Mouse (Mus musculus) spleen, postnatal 36 days (tissue): ENCODE data around the gene Tbc1d1.

Experiments used
- DNase-seq, 2 experiments: peaks; one replicate each; pipeline ENCODE4 v3.0.0; 2022; ENCODE audit warnings: low spot score in 2 of 2, mixed read lengths in 1 of 2

Gene Tbc1d1

DNA sequence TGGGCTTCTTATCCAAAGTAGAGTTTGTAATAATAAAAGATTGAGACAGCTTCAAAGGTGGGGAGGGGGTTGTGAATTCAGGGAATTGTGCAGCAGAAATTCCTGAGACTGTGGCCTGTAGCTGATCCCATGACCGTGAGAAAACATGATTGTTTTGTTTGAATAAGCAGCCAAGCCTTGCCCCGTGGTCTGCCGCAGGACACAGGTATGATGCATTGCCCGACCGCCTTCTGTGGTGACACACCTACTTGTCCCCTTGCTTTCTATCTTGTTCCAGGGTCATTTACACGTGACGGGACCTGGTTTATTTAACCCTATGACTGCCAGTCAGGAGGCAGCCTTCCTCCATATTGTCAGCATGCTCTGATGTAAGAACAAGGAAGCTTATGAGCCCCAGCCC, 123.6 kb downstream of the Tbc1d1 start:
- no peak for DNase-seq

DNA sequence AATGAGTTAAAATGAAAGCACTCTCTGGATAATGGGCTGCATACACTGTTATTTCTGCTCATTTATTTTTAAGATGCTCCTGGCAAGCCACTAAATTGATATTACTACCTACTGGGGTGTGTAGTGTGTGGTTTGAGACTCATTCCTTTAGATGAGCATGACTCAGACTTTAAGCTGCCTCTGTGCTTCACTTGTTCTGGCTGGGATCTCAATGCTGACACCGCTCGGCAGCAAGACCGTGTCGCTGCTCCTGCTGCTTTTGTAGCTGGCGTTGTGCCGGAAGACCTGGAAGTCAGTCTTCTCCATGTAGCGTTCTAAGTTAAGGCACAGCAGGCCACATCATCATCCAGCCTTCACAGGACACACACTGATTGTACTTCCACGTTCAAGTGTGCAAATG, 124.1 kb downstream of the Tbc1d1 start:
- no peak for DNase-seq

DNA sequence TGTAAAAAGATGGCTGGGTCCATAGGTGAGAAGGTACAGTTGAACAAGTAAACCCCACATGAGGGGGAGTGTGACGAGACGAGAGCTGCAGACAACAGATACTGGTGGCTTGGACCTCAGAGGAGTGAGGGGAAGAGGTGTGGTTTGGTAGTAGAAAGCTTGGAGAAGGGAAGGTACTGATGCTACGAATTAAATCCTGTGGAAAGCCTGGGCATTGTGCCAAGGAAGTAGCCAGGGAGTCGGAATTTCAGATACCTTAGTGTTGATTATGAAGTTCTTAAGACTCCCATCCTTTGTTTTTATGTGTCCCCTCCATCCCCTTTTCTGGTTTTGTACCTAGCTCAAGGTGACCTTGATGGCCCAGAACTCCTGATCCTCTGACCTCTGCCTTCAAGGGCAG, 124.5 kb downstream of the Tbc1d1 start:
- DNase-seq = no peak

DNA sequence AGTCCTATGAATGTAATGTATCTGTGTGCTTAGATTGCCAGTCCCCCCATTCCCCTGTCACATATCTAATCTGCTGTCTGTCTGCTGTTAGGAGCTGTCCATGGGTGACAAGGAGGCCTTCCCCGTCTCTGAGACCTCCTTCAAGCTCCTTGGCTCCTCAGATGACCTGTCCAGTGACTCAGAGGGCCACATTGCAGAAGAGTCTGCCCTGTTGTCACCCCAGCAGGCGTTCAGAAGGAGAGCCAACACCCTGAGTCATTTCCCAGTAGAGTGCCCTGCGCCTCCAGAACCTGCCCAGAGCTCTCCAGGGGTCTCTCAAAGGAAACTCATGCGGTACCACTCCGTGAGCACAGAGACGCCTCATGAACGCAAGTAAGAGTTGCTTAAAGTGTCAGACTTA, 125.6 kb downstream of the Tbc1d1 start:
- DNase-seq = no peak

DNA sequence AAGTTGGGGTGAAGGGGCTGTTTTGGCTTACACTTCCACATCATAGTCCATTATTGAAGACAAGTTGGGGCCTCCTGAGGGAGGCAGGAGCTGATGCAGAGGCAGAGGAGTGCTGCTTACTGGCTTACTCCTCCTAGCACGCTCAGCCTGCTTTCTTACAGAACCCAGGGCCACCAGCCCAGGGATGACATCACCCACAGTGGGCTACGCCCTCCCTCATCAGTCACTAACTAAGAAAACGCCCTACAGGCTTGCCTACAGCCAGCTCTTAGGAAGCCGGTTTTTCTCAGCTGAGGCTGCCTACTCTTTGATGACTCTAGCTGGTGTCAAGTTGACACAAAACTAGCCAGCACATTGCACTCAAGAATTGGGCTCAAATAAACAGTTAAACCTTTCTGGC, 126.5 kb downstream of the Tbc1d1 start:
- DNase-seq = no peak

DNA sequence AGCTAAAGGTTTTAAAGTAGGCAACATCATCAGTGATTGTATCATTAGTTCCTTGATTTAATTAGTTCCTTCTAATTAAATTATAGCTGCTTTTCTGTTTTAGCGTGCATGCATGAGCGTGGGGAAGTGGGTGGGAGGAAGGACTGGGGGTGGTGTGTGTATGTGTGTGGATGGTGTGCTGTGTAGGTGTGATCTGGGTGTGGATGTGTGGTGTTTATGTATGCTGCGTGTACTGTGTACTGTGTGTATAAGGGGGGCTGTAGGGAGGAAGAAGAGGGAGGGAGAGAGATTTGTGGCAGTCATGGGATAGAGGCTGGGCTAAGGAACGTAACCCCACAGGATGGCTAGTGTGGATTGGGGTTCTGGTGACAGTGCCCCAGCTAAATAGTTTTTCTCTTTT, 129.2 kb downstream of the Tbc1d1 start:
- no peak for DNase-seq

DNA sequence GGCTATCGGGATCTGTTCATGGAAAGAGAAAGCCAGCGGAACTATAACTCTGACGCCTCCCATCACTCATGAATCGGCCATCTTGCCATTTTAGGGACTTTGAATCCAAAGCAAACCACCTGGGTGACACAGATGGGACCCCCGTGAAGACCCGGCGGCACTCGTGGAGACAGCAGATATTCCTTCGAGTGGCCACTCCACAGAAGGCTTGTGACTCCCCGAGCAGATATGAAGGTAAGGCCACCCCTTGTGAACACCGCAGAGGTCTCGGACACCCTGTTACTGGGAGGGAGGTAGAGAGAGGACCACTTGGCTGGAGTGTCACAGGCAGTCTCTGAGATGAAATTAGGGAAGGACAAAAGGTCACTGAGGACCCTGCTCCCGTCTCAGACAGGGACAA, 129.7 kb downstream of the Tbc1d1 start:
- DNase-seq = no peak

DNA sequence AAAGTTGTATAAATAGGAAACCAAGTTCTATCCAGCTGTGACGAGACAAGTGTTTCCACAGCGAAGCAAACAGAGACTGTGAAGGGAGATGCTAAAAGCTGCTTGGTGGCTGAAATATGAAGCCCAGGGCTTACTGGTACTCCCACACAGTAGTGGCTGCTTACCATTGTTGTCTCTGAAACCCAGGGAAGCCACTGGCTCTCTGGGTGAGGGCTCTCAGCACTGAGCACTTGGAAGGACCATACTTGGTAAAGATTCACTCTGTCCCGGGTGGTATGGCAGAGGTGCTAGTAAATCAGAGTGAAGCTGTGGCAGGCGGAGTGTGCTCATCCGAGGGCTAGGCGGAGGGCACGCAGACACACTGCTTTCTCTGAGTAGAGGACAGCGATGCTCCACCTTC, 131.2 kb downstream of the Tbc1d1 start:
- no peak for DNase-seq

DNA sequence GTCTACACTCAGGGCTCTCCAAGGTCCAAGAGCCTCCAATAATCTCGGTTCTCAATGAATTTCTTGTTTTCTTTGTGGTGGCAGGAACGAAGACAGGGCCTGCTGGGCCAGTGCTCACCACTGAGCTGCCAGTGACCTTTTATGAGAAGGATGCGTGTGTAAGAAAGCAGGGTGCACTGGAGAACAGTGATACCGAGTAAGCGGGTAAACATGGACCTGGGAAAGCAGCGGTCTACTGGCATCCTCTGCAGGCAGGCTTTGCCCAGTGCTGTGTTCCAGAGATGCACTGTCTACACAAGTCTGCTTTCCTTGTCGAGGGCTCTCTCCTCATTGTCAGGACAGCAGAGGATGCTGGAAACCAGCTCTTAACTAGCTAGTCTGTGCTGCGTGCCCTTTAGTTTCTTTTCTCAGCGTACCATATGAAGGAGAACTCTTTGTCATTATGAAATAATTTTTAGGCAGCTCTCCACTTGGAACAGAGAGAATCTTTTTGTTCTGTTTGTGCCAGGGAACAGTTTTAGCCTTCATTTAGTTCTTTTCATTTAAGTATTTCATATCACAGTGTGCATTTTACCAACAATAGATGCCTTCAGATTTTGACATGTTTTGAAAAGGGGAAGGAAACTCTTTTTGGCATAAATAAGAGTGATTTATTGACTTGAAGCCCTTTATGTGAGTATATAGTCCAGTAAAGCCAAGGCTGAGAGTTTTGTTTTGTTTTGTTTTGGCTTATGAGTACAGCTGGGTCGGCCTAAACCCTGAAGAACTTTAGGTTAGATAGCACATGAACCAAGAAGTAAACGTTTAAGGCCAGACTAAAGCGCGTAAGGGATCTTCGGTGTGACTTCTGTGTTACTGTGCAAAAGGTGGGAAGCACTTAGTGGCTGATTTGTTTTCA, 132.2 kb downstream of the Tbc1d1 start:
- DNase-seq = no peak

DNA sequence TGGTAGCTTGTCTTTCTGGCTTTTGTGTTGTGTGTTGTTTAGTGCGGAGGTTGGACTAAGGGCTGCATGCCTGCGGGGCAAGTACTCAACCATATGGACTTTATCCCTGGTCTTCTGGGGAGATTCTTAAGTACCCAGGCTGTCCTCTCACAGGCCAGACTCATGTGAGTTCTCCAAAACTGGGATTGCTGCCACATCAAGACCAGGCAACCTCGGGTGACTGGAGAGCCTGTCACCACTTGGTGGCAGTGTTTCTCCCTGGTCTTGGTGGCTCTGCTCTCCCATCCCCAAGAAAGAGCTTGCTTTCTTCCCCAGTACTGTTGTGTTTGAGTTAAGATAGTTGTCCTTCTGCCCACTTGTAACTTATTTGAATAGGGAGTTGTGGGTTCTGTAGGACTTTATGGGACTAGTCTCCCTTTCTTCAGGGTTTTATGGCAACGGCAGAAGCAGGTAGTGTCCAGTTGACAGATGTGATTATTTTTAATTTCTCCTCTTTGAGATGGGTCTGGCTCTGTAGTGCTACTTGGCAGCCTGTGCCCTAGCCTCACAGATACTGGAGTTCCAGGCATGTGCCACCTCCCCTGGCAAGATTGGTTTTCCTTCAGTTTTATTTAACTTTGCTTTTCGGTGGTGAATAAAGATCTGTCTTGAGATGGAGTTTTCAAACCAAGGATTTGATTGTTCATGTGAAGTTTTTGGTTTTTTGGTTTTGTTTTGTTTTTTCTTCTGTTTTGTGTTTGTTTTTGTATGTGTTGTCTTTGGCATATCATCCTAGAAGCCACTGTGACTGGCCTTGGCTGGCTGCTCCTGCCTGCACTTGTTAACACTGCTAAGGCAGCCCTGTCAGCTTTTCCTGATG, 133.3 kb downstream of the Tbc1d1 start:
- DNase-seq = peak; percentile 64 to 66

DNA sequence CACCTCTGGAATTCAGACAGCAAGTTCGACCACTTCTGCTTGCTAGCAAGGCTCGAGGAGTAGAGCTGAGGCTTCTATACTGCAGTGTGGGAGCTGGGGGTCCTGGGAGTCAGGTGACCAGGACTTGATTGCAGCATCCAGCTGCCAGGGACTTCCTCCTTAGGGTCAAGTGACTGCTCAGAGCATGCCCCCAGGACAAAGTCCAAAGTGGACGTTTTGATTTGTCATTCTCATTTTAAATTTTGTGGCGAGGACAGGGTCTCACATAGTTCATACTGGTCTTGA, 133.9 kb downstream of the Tbc1d1 start:
- no peak for DNase-seq

DNA sequence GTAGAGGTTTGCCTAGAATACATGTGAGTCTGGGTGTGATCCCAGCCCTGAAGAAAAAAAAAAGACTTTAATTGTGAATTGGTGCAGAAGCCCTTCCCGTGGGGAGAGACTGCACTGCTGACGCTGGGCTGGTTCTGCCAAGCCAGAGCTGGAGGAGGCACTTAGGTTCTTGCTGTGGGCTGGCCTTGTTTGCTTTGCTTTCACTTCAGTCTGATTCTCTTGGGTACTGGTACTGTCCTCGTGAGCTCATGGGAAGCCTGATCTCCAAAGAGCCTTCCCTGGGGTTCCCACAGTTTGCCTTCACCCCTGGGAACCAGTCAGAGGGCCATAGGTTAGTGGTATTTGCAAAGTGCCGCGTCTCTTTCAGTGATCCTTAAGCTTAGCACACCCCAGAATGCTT, 135.6 kb downstream of the Tbc1d1 start:
- DNase-seq = no peak

DNA sequence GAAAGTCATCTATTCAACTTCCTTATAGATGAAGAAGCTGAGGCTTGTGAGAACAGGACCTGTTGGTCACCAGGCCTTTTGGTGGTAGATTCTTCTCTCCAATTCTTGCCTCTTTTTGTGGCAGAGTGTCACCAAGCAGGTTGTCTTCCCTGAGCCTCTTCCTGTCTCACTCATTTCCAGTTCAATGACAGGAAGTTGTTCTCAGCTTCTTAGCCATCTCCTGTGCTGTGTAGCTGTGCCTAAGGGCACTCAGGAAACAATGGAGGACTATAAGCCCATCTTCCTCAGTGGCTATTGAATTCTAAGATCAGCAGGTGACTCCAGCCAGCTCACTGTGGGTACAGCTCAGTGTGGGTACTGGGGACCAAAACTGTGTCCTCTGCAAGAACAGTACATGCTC, 139.5 kb downstream of the Tbc1d1 start:
- DNase-seq = no peak

DNA sequence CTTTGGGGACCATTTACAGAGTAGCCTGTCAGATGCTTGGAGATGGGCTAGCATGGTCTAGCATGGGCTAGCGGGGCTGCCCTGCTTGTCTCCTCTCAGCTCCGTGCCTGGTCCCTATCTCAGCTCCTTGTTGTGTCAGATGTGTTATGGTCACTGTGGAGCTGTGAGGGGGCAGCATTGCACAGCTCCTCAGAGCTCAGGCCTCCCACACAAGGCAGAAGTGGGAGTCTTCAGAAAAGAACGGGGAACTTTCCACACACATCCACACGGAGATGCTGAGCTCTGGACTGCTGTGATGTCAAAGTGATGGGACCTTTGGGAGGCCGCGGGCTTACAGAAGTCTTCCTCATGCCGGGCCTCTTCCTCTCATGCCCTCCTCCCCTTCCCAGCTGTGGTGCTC, 140.2 kb downstream of the Tbc1d1 start:
- peak in 1 of 2 experiments; percentile 19 for DNase-seq

DNA sequence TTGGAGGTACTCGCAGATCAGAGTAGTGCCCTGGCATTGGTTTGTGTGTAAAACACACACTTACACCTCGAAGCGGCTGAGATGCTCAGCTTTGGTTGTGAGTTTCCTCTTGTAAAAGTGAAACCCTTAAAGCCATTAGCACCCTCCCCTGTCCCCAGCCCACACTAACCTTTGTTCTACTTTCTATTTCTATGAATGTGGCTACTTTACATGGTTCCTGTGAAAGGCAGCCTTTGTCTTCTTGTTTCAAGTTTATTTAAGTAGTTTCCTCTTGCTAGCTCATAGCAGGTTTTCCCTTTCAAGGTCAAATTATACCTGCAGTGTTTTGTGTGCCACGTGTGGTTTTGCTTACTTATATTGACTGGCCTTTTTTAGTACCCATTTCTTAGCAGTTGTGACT, 141.0 kb downstream of the Tbc1d1 start:
- peak; percentile 36 to 53 for DNase-seq

DNA sequence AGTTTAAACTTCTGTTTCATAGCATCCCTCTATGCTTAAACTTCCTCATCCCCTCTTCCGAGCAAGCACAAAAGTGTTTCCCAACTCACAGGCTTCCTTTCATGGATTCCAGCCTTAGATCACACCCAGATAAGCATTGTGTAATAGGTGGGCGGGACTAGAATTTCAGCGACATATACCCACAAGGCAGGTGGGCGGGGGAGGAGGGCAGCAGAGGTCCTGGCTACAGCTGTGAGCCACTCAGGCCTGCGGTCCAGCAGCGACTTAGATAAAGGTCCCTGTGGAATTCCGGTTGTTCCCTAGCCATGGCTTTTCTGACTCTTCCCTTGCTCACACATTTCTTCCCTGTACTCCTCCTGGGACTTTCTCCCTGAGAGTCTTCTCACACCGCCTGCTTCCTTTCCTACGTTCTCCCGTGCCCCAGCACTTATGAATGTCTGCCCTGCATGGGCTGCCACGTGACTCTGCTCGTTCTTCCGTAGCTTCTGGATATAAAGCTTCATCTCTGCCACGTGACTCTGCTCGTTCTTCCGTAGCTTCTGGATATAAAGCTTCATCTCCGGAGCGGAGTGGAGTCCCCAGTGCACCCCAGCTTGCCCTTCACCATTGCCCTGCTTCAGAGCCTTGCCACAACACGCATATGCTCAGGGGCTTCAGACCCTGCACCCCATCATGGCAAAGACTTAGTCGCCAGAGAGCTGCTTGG, 142.4 kb downstream of the Tbc1d1 start:
- no peak for DNase-seq

DNA sequence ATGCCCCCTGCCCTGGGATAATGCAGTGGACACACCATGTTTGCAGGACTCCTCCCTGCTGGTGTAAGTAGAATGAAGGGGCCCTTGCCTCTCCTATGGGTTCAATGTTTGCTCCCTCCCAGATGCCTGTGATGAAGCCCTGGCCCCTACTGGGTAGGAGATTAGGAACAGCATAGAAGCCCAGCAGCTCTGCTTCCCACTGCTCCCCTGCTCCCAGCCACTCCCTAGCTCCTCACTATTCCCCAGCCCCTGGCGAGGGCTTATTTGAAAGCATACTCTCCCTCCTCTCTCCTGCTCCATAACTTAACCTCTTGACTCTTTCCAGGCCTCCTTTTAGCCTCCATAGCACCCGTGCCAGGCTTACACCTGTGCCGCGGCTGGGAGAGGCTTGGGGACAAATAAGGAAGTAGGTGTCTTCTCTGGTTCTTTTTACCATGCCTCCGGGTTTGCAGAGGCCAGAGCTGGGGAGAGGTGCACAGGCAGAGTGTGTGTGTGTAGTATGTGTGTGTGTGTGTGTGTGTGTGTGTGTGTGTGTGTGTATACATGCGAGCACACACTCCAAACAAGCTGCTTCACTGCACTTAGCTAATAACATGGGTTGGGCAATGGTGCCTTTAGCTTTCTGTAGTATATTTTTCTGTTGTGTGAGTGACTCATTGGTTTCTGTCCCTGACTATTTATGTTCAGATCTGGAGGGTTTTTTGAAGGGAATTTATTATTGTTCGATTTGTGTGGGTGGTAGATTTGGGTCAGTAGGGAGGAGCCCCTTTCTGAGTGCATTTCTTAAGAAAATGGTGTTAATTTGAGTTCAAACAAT, 143.6 kb downstream of the Tbc1d1 start:
- no peak for DNase-seq

DNA sequence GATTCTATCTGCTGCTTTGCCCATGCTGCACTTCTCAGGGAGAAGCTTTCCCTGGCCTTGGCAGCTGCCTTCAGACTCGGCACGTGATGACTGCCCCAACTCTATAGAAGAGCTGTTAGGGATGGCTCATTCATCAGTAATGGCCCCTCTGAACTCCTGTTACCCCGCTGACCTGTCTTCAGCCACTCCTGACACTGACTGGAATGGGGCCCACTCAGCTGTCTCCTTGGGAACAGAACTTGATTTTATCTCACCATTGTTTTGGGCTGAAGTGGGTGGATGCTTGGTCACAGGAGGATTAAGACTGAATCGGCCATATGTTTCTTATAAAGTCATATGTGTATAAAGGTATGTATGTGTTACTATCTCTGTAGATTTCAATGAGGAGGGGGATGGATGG, 145.1 kb downstream of the Tbc1d1 start:
- DNase-seq = no peak

DNA sequence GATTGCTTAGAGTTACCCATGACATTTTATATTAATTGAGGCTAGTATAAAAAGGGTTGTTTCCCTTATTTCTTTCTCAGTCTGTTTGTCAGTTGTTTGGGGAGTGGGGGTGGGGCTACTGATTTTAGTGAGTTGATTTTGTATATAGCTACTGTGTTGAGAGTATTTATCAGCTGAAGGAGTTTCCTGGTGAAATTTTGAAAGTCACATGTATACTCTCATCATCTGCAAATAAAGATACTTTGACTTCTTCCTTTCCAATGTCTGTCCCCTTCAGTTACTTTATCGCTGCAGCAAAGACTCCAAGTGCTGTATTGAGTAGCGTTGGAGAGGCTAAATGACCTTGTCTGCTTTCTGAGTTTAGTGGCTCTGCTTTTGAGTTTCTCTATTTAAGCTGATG, 151.2 kb downstream of the Tbc1d1 start:
- no peak for DNase-seq

DNA sequence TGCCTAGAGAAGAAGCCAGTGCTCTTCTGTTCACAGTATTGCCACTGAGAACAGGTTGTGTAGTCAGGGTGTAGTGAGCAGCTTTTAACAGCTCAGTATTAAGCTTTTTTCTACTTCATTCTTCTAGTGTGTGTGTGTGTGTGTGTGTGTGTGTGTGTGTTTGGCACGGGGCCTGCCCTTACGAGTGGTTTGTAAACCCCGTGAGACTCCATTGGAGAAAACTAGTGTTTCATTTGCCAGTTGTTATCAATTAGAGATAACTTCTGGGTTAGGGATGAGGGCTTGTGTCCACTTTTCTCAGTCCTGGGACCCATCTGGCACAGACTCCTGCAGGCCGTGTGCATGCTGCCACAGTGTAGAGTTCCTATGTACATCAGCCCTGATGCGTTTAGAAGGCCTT, 156.2 kb downstream of the Tbc1d1 start:
- DNase-seq = no peak

DNA sequence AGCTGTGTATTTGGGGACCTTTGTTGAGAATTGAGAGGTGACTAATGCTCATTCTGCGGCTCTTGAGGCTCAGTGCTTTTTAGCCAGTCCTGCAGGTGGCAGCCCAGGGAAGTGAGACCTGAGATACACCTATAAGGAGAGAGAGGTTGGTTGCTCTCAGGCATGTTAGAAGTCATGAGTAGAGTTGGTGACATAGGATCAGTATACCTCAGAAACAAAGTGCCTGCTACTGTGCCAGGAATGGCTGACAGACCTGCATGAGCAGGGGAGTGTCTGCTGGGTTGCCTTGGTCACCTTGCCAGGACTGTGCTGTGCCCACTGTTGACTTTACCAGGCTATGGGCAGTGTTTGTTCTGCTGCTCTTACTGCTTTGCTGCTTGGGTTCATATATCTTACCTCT, 157.4 kb downstream of the Tbc1d1 start:
- DNase-seq = no peak
